Mouse (Mus musculus) neural tube, embryonic 14.5 days (tissue): ENCODE results near the gene Kcnj15. TPM values are rescaled to one million over a fixed set of nuclear protein-coding genes. Genes with fewer than 3 reads are reported as not detected.

Source experiments
- ATAC-seq: fragments of 200-750 bp; cut with Nextera tagmentation; 2 replicates; pipeline ENCODE4 v1.8.0; 2017; ENCODE audit warnings: low read depth, mild to moderate bottlenecking, moderate TSS enrichment, moderate library complexity
- H3K27ac ChIP-seq: fragments of 300-500 bp; sonication (generic); 2 replicates; pipeline ENCODE4 v1.5.1; 2014; ENCODE audit warnings: low read depth, mild to moderate bottlenecking, control low read depth, low read length, moderate library complexity, mixed read lengths
- H3K27me3 ChIP-seq: fragments of 300-500 bp; sonication (generic); 2 replicates; pipeline ENCODE4 v1.6.1; 2014; ENCODE audit warnings: low read length; ENCODE audit not compliant: control insufficient read depth, insufficient read depth
- H3K36me3 ChIP-seq: fragments of 300-500 bp; sonication (generic); 2 replicates; pipeline ENCODE4 v1.6.1; 2014; ENCODE audit warnings: low read length, mixed read lengths; ENCODE audit not compliant: control insufficient read depth, insufficient read depth
- H3K4me1 ChIP-seq: fragments of 300-500 bp; sonication (generic); 2 replicates; pipeline ENCODE4 v1.6.1; 2014; ENCODE audit warnings: low read length; ENCODE audit not compliant: control insufficient read depth, insufficient read depth
- H3K4me2 ChIP-seq: fragments of 300-500 bp; sonication (generic); 2 replicates; pipeline ENCODE4 v1.6.1; 2014; ENCODE audit warnings: mild to moderate bottlenecking, low read depth, low read length, control low read depth
- H3K4me3 ChIP-seq: fragments of 300-500 bp; sonication (generic); 2 replicates; pipeline ENCODE4 v1.5.1; 2014; ENCODE audit warnings: low read depth, low read length, control low read depth, mixed read lengths
- H3K9ac ChIP-seq: fragments of 300-500 bp; sonication (generic); replicated peaks from 2 replicates; pipeline ENCODE4 v1.6.1; 2014; ENCODE audit warnings: low read depth, mild to moderate bottlenecking, control low read depth, low read length, mixed read lengths
- H3K9me3 ChIP-seq: fragments of 300-500 bp; sonication (generic); 2 replicates; pipeline ENCODE4 v1.6.1; 2016; ENCODE audit warnings: low read length; ENCODE audit not compliant: control insufficient read depth
- WGBS: fragments of 180-500 bp; shearing (Covaris S2); extraction: QIAGEN DNeasy Blood & Tissue Kit; methylation state at CpG from one replicate; pipeline ENCODE4 v1.1.7; 2014; 5-methylcytosine and 5-hydroxymethylcytosine counted together
- polyA plus RNA-seq: library from polyadenylated mRNA; unstranded; fragments of >200 nt; fragmentation: Nextera tagmentation; extraction: Ambion mirVana; gene quantifications from 2 replicates; pipeline ENCODE4 v1.2.1, GENCODE M21; 2014

Kcnj15 gene
- polyA plus RNA-seq, 1 experiment from 2014 or later, result 0.05 TPM

- no peaks in the 10 kb centered on the region for H3K36me3 ChIP-seq
- no peak overlapping the region for H3K4me3 ChIP-seq
- no peak for ATAC-seq
- H3K4me2 ChIP-seq, result no peak overlapping the region
- no peak overlapping the region for H3K27ac ChIP-seq
- no peaks in the 10 kb centered on the region for H3K9me3 ChIP-seq
- 0 out of 2 replicates have a peak, but pooled peaks cover 3% of the 10 kb centered on the region for H3K4me1 ChIP-seq
- WGBS, result 30% methylated on average over 3 of the region's 3 CpGs
- H3K9ac ChIP-seq, result no peak overlapping the region
- no peaks in the 10 kb centered on the region for H3K27me3 ChIP-seq
Measured at GRCm38 (mm10) chr16:95347202-95347601, 89.8 kb downstream of the Kcnj15 start.

DNA sequence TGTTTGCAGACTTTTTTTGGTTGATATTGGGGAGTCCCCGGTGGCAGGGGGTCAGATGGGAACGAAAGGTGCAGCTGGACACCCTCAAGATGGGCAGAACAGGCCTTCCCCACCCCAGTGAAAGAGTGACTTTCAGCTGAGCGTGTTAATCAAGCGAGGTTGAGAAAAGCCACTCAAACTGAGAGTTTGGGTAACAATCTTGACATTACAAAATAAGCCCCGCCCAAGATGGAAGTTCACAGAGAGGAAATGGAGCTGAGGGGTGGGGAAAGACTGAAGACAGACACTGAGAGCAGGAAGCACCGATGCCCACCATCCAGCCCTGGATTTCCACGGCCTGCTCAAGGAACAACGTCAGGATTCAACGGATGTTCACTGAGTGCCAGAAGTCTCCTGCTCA, 91.2 kb downstream of the Kcnj15 start:
- H3K4me1 ChIP-seq, result 0 out of 2 replicates have a peak, but pooled peaks cover 3% of the 10 kb centered on the region
- ATAC-seq, result no peak
- H3K27ac ChIP-seq, result no peak overlapping the region
- no peaks in the 10 kb centered on the region for H3K9me3 ChIP-seq
- 89% methylated on average over 9 of the region's 9 CpGs for WGBS
- H3K4me2 ChIP-seq, result no peak overlapping the region
- no peaks in the 10 kb centered on the region for H3K27me3 ChIP-seq
- no peaks in the 10 kb centered on the region for H3K36me3 ChIP-seq
- no peak overlapping the region for H3K9ac ChIP-seq
- no peak overlapping the region for H3K4me3 ChIP-seq

DNA sequence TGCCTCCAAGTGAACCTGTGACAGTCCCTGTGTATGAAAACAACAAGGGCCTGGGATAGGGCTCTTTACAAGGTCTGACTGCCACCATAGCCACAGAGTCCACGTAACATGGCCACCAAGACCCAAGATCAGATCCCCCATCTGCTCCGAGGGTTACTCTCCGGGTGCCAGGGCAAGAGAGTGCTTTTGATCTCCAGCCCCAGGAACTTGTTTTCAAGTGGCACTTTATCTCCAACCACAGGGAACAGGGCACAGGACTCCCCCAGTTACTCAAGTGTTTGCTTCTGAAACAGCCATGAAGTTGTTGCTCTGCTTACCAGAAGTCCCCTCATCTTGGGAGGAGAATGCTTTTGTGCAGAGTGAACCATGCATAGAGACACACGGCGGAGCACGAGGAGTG, 92.0 kb downstream of the Kcnj15 start:
- Histone ChIP-seq H3K4me2 (no peak overlapping the region), H3K27me3 (no peaks in the 10 kb centered on the region), H3K27ac (no peak overlapping the region), H3K4me3 (no peak overlapping the region), H3K36me3 (no peaks in the 10 kb centered on the region), H3K4me1 (0 out of 2 replicates have a peak, but pooled peaks cover 3% of the 10 kb centered on the region), H3K9me3 (no peaks in the 10 kb centered on the region), H3K9ac (no peak overlapping the region)
- ATAC-seq, result no peak
- WGBS, result 97% methylated on average over 6 of the region's 6 CpGs

DNA sequence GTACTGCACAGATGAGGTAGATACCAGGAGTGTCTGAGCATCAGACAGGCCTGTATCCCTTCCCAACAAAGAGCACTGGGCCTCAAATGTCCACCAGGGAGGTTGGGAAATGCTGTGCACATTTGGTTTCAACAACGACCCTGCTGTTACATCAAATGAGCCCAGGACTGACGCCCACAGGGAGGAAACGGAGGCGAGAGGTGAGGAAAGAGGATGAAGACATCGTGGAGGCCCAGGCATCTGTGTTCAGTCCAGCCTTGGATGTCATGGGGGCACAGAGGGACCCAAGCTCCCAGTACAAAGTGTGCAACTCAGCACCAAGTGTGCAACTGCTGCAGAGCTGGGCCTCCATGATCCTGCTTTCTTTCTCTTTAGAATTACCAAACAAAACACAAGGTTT, 92.4 kb downstream of the Kcnj15 start:
- WGBS, result 77% methylated on average over 5 of the region's 5 CpGs

More for the DNA sequence above, 92.4 kb downstream of the Kcnj15 start:
- Histone ChIP-seq H3K36me3 (no peaks in the 10 kb centered on the region), H3K4me2 (no peak overlapping the region), H3K27ac (no peak overlapping the region), H3K4me3 (no peak overlapping the region), H3K27me3 (no peaks in the 10 kb centered on the region), H3K9me3 (no peaks in the 10 kb centered on the region), H3K9ac (no peak overlapping the region), H3K4me1 (0 out of 2 replicates have a peak, but pooled peaks cover 3% of the 10 kb centered on the region)
- ATAC-seq, result no peak
